Mouse (Mus musculus) left cerebral cortex, adult 18-20 months (tissue): ENCODE data around the gene Grik1. TPM values are rescaled to one million over a fixed set of nuclear protein-coding genes. Genes with fewer than 3 reads are reported as not detected.

Experiments
- DNase-seq, 2 experiments: peaks; one replicate each; pipeline ENCODE4 v3.0.0; 2021 to 2022; ENCODE audit warnings: low spot score in 2 of 2, mixed read lengths in 1 of 2
- total RNA-seq, 2 experiments: library from RNA; stranded (reverse); gene quantifications; 2 replicates each; pipeline ENCODE4 v1.2.3; 2021

Grik1 gene
- total RNA-seq, 2 experiments from 2014 or later: 15.0 to 16.4 TPM

- DNase-seq: no peak
Observed at GRCm38 (mm10) chr16:87971911-87972310, 318.2 kb downstream of the Grik1 start.

GRCm38 (mm10) chr16:87969936-87970335 lies 320.1 kb downstream of the Grik1 start:
- no peak for DNase-seq

- DNase-seq: no peak
Observed at GRCm38 (mm10) chr16:87961419-87961818, 328.6 kb downstream of the Grik1 start.

GRCm38 (mm10) chr16:87957449-87957848 lies 332.6 kb downstream of the Grik1 start:
- DNase-seq: no peak

GRCm38 (mm10) chr16:87956178-87956577 lies 333.9 kb downstream of the Grik1 start:
- DNase-seq: no peak

GRCm38 (mm10) chr16:87954715-87955441 lies 335.2 kb downstream of the Grik1 start:
- no peak for DNase-seq

- no peak for DNase-seq
Observed at GRCm38 (mm10) chr16:87953176-87953575, 336.9 kb downstream of the Grik1 start.

GRCm38 (mm10) chr16:87949881-87950280 lies 340.2 kb downstream of the Grik1 start:
- DNase-seq: peak; percentile 22 to 43

GRCm38 (mm10) chr16:87948122-87948521 lies 341.9 kb downstream of the Grik1 start:
- DNase-seq: no peak

GRCm38 (mm10) chr16:87944318-87944717 lies 345.7 kb downstream of the Grik1 start:
- no peak for DNase-seq

- no peak for DNase-seq
Observed at GRCm38 (mm10) chr16:87942103-87942865, 347.8 kb downstream of the Grik1 start.

GRCm38 (mm10) chr16:87934685-87935084 lies 355.4 kb downstream of the Grik1 start:
- no peak for DNase-seq

GRCm38 (mm10) chr16:87931358-87931757 lies 358.7 kb downstream of the Grik1 start:
- DNase-seq: no peak

GRCm38 (mm10) chr16:87930519-87930918 lies 359.5 kb downstream of the Grik1 start:
- no peak for DNase-seq

GRCm38 (mm10) chr16:87928671-87929070 lies 361.4 kb downstream of the Grik1 start:
- no peak for DNase-seq

- no peak for DNase-seq
Observed at GRCm38 (mm10) chr16:87917897-87918296, 372.2 kb downstream of the Grik1 start.

- no peak for DNase-seq
Observed at GRCm38 (mm10) chr16:87917157-87917546, 372.9 kb downstream of the Grik1 start.

GRCm38 (mm10) chr16:87916209-87917156 lies 373.6 kb downstream of the Grik1 start:
- DNase-seq: no peak

- DNase-seq: no peak
Observed at GRCm38 (mm10) chr16:87915156-87915555, 374.9 kb downstream of the Grik1 start.

GRCm38 (mm10) chr16:87913781-87914180 lies 376.3 kb downstream of the Grik1 start:
- DNase-seq: no peak

GRCm38 (mm10) chr16:87911201-87911600 lies 378.9 kb downstream of the Grik1 start:
- DNase-seq: no peak
